Mouse (Mus musculus): ENCODE results near the gene Fgd1.

- TF ChIP-seq CTCF (IDR thresholded peaks at IDR 0.05; ENCODE audit: extremely low read depth, insufficient read length, insufficient replicate concordance, low read depth, low read length) (no peak), POLR2A (IDR thresholded peaks at IDR 0.05; ENCODE audit: low read depth, low read length) (no peak)
These were observed 4.7 kb upstream of the Fgd1 start for GRCm38 (mm10) chrX:151041223-151041622.
